Mouse (Mus musculus) urinary bladder, adult 2 months (tissue): Measurements from ENCODE around the gene Pip5k1b. TPM values are rescaled to one million over a fixed set of nuclear protein-coding genes. Genes with fewer than 3 reads are reported as not detected.

Experiments
- DNase-seq: peaks from one replicate; pipeline ENCODE4 v3.0.0; 2022; ENCODE audit warnings: low spot score
- polyA plus RNA-seq: library from polyadenylated mRNA; depleted of rRNA; stranded (reverse); fragments of >200 nt; gene quantifications from 2 replicates; pipeline ENCODE4 v1.2.3, GENCODE M21; 2012

The Pip5k1b gene
- polyA plus RNA-seq, 1 experiment = 1.4 TPM

- DNase-seq = no peak
Observed at GRCm38 (mm10) chr19:24336370-24337076, 219.1 kb downstream of the Pip5k1b start.

GRCm38 (mm10) chr19:24335611-24336343 lies 219.9 kb downstream of the Pip5k1b start:
- DNase-seq = no peak

GRCm38 (mm10) chr19:24332956-24333355 lies 222.7 kb downstream of the Pip5k1b start:
- no peak for DNase-seq

GRCm38 (mm10) chr19:24331274-24331673 lies 224.4 kb downstream of the Pip5k1b start:
- no peak for DNase-seq

- no peak for DNase-seq
Observed at GRCm38 (mm10) chr19:24330366-24330765, 225.3 kb downstream of the Pip5k1b start.

GRCm38 (mm10) chr19:24327921-24328320 lies 227.8 kb downstream of the Pip5k1b start:
- no peak for DNase-seq

- no peak for DNase-seq
Observed at GRCm38 (mm10) chr19:24326969-24327368, 228.7 kb downstream of the Pip5k1b start.

GRCm38 (mm10) chr19:24325692-24326091 lies 230.0 kb downstream of the Pip5k1b start:
- DNase-seq = no peak

- DNase-seq = no peak
Observed at GRCm38 (mm10) chr19:24323841-24324613, 231.6 kb downstream of the Pip5k1b start.

GRCm38 (mm10) chr19:24321900-24322311 lies 233.8 kb downstream of the Pip5k1b start:
- no peak for DNase-seq

GRCm38 (mm10) chr19:24321211-24321899 lies 234.3 kb downstream of the Pip5k1b start:
- no peak for DNase-seq

- DNase-seq = no peak
Observed at GRCm38 (mm10) chr19:24318172-24318571, 237.5 kb downstream of the Pip5k1b start.

GRCm38 (mm10) chr19:24317731-24318130 lies 237.9 kb downstream of the Pip5k1b start:
- no peak for DNase-seq

- DNase-seq = no peak
Observed at GRCm38 (mm10) chr19:24317038-24317591, 238.6 kb downstream of the Pip5k1b start.

GRCm38 (mm10) chr19:24316060-24316725 lies 239.5 kb downstream of the Pip5k1b start:
- DNase-seq = no peak

GRCm38 (mm10) chr19:24315234-24315633 lies 240.4 kb downstream of the Pip5k1b start:
- DNase-seq = no peak

- no peak for DNase-seq
Observed at GRCm38 (mm10) chr19:24314676-24315075, 241.0 kb downstream of the Pip5k1b start.

- no peak for DNase-seq
Observed at GRCm38 (mm10) chr19:24312556-24313342, 242.9 kb downstream of the Pip5k1b start.

GRCm38 (mm10) chr19:24312046-24312445 lies 243.6 kb downstream of the Pip5k1b start:
- no peak for DNase-seq

GRCm38 (mm10) chr19:24308305-24308705 lies 247.4 kb downstream of the Pip5k1b start:
- no peak for DNase-seq
